Mouse (Mus musculus): ENCODE data around the gene Ifnb1. TPM values are rescaled to one million over a fixed set of nuclear protein-coding genes. Genes with fewer than 3 reads are reported as not detected.

Gene Ifnb1
- polyA plus RNA-seq, 1 experiment from 2014 or later, result not detected

DNA sequence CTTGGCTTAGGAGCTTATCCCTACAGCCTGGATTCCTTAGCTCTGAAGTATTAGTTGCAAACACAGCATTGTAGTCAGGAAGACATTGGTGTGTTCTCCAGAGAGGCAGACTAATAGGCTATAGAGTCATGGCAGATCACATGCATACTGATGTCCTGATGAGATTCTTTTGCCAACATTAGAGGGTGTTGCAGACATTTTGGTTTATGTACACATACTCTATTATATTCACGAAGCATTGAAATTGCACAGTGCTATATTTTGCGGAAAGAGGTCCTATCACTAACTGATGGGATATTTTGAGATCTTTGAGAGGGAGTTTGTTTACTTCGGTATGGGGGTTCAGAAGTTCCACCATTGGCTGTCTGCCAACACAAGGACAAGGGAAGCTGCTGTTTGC, 34.5 kb downstream of the Ifnb1 start:
- no peak overlapping the region for H3K4me3 ChIP-seq (ENCODE audit: low read depth, low read length)
- no peak overlapping the region for H3K27ac ChIP-seq (ENCODE audit: low read depth)
- no peak overlapping the region for H3K4me2 ChIP-seq (ENCODE audit: low read length)
- ATAC-seq (replicated peaks; ENCODE audit: low FRiP score, low TSS enrichment, low read depth) (no peak), DNase-seq (ENCODE audit: low spot score) (no peak)
- H3K27me3 ChIP-seq (replicated peaks; ENCODE audit: control insufficient read depth, insufficient read depth, low read length), result no peaks in the 10 kb centered on the region
- H3K9me3 ChIP-seq (ENCODE audit: control insufficient read depth, low read length), result no peaks in the 10 kb centered on the region
- 63% methylated on average over 3 of the region's 3 CpGs for WGBS
- H3K9ac ChIP-seq (ENCODE audit: low read length), result no peak overlapping the region
- no peaks in the 10 kb centered on the region for H3K36me3 ChIP-seq (ENCODE audit: control insufficient read depth, insufficient read depth, low read length)
- peaks cover 8% of the 10 kb centered on the region; the same call in 1 of the 2 replicates for H3K4me1 ChIP-seq (replicated peaks; ENCODE audit: control insufficient read depth, insufficient read depth, low read length)

DNA sequence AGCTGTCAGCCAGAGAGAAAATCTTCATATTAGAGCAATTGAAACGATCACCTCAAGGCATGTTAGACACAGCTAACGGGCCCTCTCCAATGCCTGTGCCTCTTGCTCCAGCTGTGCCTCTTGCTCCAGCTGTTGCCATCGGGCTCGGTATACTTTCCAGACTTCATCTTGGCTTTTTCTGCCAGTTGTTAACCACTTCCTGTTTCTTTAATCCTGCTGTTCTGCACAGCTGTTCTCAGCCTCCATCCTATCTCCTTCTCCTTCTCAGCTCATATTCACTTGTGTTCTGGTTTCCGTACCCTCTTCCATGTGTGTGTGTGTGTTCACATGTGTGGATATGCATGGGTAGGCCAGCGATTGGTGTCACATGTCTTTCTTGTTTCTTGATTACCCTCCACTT, 42.4 kb downstream of the Ifnb1 start:
- no peaks in the 10 kb centered on the region for H3K9me3 ChIP-seq (ENCODE audit: control insufficient read depth, low read length)
- no peak overlapping the region for H3K4me2 ChIP-seq (ENCODE audit: low read length)
- no peak for ATAC-seq (replicated peaks; ENCODE audit: low FRiP score, low TSS enrichment, low read depth)
- H3K27me3 ChIP-seq (replicated peaks; ENCODE audit: control insufficient read depth, insufficient read depth, low read length), result no peaks in the 10 kb centered on the region
- no peak overlapping the region for H3K27ac ChIP-seq (ENCODE audit: low read depth)
- H3K4me3 ChIP-seq (ENCODE audit: low read depth, low read length), result no peak overlapping the region
- H3K4me1 ChIP-seq (replicated peaks; ENCODE audit: control insufficient read depth, insufficient read depth, low read length), result peaks cover 4% of the 10 kb centered on the region
- H3K36me3 ChIP-seq (ENCODE audit: control insufficient read depth, insufficient read depth, low read length), result no peaks in the 10 kb centered on the region
- WGBS, result 58% methylated on average over 6 of the region's 6 CpGs
- DNase-seq (ENCODE audit: low spot score), result no peak
- no peak overlapping the region for H3K9ac ChIP-seq (ENCODE audit: low read length)

DNA sequence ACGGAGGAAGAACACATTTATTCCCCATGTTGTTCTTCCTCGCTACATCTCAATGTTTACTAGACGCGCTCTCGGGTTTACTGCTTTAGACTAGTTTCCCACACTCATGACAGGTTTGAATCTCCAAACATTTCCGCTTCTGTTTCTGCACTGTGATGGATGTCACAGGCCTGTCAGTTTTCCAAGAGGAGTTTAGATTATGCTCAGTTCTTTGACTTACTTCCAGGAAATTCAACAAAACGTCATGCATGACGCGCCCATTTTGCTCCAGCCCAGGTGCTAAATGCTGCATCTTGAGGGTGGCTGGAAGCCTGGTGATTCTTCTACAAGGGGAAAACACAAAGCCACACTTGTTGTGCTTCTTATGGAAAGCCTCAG, 43.8 kb downstream of the Ifnb1 start:
- 52% methylated on average over 9 of the region's 9 CpGs for WGBS

DNA sequence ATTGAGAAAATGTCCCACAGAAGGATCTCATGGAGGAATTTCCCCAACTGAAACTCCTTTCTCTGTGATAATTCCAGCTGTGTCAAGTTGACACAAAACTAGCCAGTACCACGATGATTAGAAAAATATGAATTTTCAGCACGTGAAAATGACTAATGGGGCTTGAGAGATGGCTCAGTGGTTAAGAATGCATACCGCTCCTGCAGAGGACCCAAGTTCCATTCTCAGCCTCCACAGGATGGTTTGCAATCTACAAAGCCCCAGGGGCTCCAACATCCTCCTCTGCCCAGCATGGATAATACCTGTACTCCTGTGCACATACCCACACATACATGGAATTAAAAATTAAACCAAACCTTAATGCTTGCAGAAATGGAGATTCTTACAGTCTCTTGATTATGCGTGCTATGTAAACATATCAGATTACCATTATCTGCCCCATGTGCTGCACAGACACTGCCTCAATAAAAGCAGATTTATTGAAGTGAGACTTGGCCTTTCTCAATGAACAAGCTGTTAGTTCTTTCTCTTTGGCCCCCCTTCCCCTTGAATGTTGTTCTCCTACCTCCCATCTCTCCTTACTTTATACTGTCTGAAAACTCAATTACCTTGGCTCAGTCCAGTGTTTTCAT, 44.3 kb downstream of the Ifnb1 start:
- H3K4me2 ChIP-seq (ENCODE audit: low read length), result no peak overlapping the region
- no peaks in the 10 kb centered on the region for H3K36me3 ChIP-seq (ENCODE audit: control insufficient read depth, insufficient read depth, low read length)
- no peak overlapping the region for H3K27ac ChIP-seq (ENCODE audit: low read depth)
- H3K9ac ChIP-seq (ENCODE audit: low read length), result no peak overlapping the region
- H3K27me3 ChIP-seq (replicated peaks; ENCODE audit: control insufficient read depth, insufficient read depth, low read length), result no peaks in the 10 kb centered on the region
- DNase-seq (ENCODE audit: low spot score) (no peak), ATAC-seq (replicated peaks; ENCODE audit: low FRiP score, low TSS enrichment, low read depth) (no peak)
- peaks cover 4% of the 10 kb centered on the region for H3K4me1 ChIP-seq (replicated peaks; ENCODE audit: control insufficient read depth, insufficient read depth, low read length)
- 70% methylated on average over 4 of the region's 4 CpGs for WGBS
- H3K9me3 ChIP-seq (ENCODE audit: control insufficient read depth, low read length), result no peaks in the 10 kb centered on the region
- H3K4me3 ChIP-seq (ENCODE audit: low read depth, low read length), result no peak overlapping the region

More for the DNA sequence above, 43.8 kb downstream of the Ifnb1 start:
- Histone ChIP-seq H3K4me3 (ENCODE audit: low read depth, low read length) (no peak overlapping the region), H3K27ac (ENCODE audit: low read depth) (no peak overlapping the region), H3K27me3 (replicated peaks; ENCODE audit: control insufficient read depth, insufficient read depth, low read length) (no peaks in the 10 kb centered on the region), H3K4me2 (ENCODE audit: low read length) (no peak overlapping the region), H3K9me3 (ENCODE audit: control insufficient read depth, low read length) (no peaks in the 10 kb centered on the region), H3K9ac (ENCODE audit: low read length) (no peak overlapping the region), H3K36me3 (ENCODE audit: control insufficient read depth, insufficient read depth, low read length) (no peaks in the 10 kb centered on the region), H3K4me1 (replicated peaks; ENCODE audit: control insufficient read depth, insufficient read depth, low read length) (peaks cover 4% of the 10 kb centered on the region)
- no peak for DNase-seq (ENCODE audit: low spot score)
- ATAC-seq (replicated peaks; ENCODE audit: low FRiP score, low TSS enrichment, low read depth), result no peak

DNA sequence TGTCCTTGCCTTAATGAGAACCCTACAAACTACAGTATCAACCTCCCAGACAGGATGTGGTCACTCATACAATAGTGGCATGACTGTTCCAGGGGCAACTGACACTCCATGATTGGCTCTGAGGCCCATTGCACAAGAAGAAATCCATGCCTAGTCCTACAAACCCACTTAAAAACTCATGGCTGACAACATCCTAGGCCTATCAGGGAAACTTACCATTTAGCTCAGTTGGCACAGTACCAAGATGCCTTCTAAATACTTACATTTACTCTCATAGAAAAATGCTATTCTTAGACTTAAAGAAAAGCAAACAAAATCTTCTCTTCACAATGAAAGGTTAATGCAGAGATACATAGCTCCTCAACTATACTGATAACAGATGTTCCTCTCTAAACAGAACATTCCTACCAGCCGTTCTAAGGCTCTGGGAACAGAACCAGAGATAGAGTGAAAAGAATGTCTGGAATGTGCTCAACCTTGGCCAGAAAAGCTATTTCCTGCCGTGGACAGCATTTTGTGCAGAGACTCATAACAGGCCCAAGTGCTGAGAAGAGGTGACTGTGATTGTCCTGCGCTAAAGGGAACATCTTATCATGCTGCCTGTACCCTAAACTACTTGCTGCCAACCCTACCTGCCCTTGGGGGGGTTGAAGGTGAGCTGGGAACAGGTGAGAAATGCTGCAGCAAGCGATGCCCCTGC, 45.9 kb downstream of the Ifnb1 start:
- WGBS, result 34% methylated on average over 4 of the region's 4 CpGs
- Histone ChIP-seq H3K4me1 (replicated peaks; ENCODE audit: control insufficient read depth, insufficient read depth, low read length) (peaks cover 10% of the 10 kb centered on the region), H3K4me2 (ENCODE audit: low read length) (no peak overlapping the region), H3K9me3 (ENCODE audit: control insufficient read depth, low read length) (no peaks in the 10 kb centered on the region), H3K27ac (ENCODE audit: low read depth) (peak overlapping the region; percentile 65; the same call in 1 of the 2 replicates), H3K36me3 (ENCODE audit: control insufficient read depth, insufficient read depth, low read length) (no peaks in the 10 kb centered on the region), H3K9ac (ENCODE audit: low read length) (no peak overlapping the region), H3K27me3 (replicated peaks; ENCODE audit: control insufficient read depth, insufficient read depth, low read length) (no peaks in the 10 kb centered on the region), H3K4me3 (ENCODE audit: low read depth, low read length) (no peak overlapping the region)
- ATAC-seq (replicated peaks; ENCODE audit: low FRiP score, low TSS enrichment, low read depth) (0 out of 2 replicates have a peak, but pooled peaks have one; percentile 36), DNase-seq (ENCODE audit: low spot score) (no peak)

DNA sequence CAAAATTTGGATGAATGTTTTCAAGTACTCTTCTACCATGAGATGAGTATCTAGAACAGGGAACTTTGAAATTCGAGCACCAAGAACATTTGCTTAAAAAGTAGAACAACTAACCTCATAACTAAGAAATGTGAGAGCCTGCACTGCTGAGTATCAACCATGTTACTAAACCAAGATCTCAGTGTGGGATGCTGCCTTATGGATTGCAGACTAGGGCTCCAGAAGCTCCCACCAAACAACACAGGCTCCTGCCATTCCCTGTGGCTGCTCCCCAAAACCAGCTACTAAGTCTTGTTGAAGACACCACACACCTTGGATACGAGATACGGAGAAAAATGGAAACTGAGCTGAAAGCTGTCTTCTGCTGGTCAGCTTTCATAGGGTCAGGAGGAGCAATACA, 46.5 kb downstream of the Ifnb1 start:
- no peak for DNase-seq (ENCODE audit: low spot score)
- Histone ChIP-seq H3K4me2 (ENCODE audit: low read length) (no peak overlapping the region), H3K27ac (ENCODE audit: low read depth) (peak overlapping the region; percentile 65; the same call in 1 of the 2 replicates), H3K9ac (ENCODE audit: low read length) (no peak overlapping the region), H3K4me3 (ENCODE audit: low read depth, low read length) (no peak overlapping the region), H3K9me3 (ENCODE audit: control insufficient read depth, low read length) (no peaks in the 10 kb centered on the region), H3K27me3 (replicated peaks; ENCODE audit: control insufficient read depth, insufficient read depth, low read length) (no peaks in the 10 kb centered on the region), H3K36me3 (ENCODE audit: control insufficient read depth, insufficient read depth, low read length) (no peaks in the 10 kb centered on the region), H3K4me1 (replicated peaks; ENCODE audit: control insufficient read depth, insufficient read depth, low read length) (peaks cover 10% of the 10 kb centered on the region)
- no peak for ATAC-seq (replicated peaks; ENCODE audit: low FRiP score, low TSS enrichment, low read depth)
- 93% methylated on average over 3 of the region's 3 CpGs for WGBS

Other genes with a start within 250 kb of the Ifnb1 start
- 16.7 and 19.4 TPM in 2 replicates for gene Hacd4, start 83.8 kb downstream of the Ifnb1 start, polyA plus RNA-seq (2014; fragmentation: Nextera tagmentation; extraction: Ambion mirVana)
- not detected in 2 replicates for gene Ifna15, start 35.5 kb upstream of the Ifnb1 start, polyA plus RNA-seq (2014; fragmentation: Nextera tagmentation; extraction: Ambion mirVana)
- not detected in 2 replicates for gene Ifna14, start 49.0 kb upstream of the Ifnb1 start, polyA plus RNA-seq (2014; fragmentation: Nextera tagmentation; extraction: Ambion mirVana)
- not detected in 2 replicates for gene Ifna9, start 69.6 kb upstream of the Ifnb1 start, polyA plus RNA-seq (2014; fragmentation: Nextera tagmentation; extraction: Ambion mirVana)
- gene Ifna12, start 80.6 kb upstream of the Ifnb1 start, polyA plus RNA-seq (2014; fragmentation: Nextera tagmentation; extraction: Ambion mirVana), result not detected in 2 replicates
- not detected in 2 replicates for gene C87499, start 111.6 kb upstream of the Ifnb1 start, polyA plus RNA-seq (2014; fragmentation: Nextera tagmentation; extraction: Ambion mirVana)
- not detected in 2 replicates for gene Ifna13, start 121.7 kb upstream of the Ifnb1 start, polyA plus RNA-seq (2014; fragmentation: Nextera tagmentation; extraction: Ambion mirVana)
- gene Ifna16, start 154.2 kb upstream of the Ifnb1 start, polyA plus RNA-seq (2014; fragmentation: Nextera tagmentation; extraction: Ambion mirVana), result not detected in 2 replicates
- gene Ifna2, start 161.1 kb upstream of the Ifnb1 start, polyA plus RNA-seq (2014; fragmentation: Nextera tagmentation; extraction: Ambion mirVana), result not detected in 2 replicates
- not detected in 2 replicates for gene Ifnab, start 168.6 kb upstream of the Ifnb1 start, polyA plus RNA-seq (2014; fragmentation: Nextera tagmentation; extraction: Ambion mirVana)
- 0.70 and 1.2 TPM in 2 replicates for gene Gm26566, start 199.0 kb upstream of the Ifnb1 start, polyA plus RNA-seq (2014; fragmentation: Nextera tagmentation; extraction: Ambion mirVana)
- 97.9 and 106 TPM in 2 replicates for gene Klhl9, start 199.7 kb upstream of the Ifnb1 start, polyA plus RNA-seq (2014; fragmentation: Nextera tagmentation; extraction: Ambion mirVana)
- not detected in 2 replicates for gene Gm13271, start 232.1 kb upstream of the Ifnb1 start, polyA plus RNA-seq (2014; fragmentation: Nextera tagmentation; extraction: Ambion mirVana)
- 0.22 TPM in 1 of 2 replicates, not detected in the other for gene Gm13283, start 237.3 kb upstream of the Ifnb1 start, polyA plus RNA-seq (2014; fragmentation: Nextera tagmentation; extraction: Ambion mirVana)

All from intestine, embryonic 14.5 days (tissue).